Mouse (Mus musculus): ENCODE data around the gene Gpr61. TPM values are rescaled to one million over a fixed set of nuclear protein-coding genes. Genes with fewer than 3 reads are reported as not detected.

Gpr61 gene
- polyA plus RNA-seq, 1 experiment from 2014 or later, result 0.12 TPM

GRCm38 (mm10) chr3:108139113-108139512 is 15.6 kb downstream of the Gpr61 start:
- no peak overlapping the region for H3K9ac ChIP-seq (ENCODE audit: low read length)
- no peak overlapping the region for H3K27ac ChIP-seq (ENCODE audit: low read length)
- H3K27me3 ChIP-seq (ENCODE audit: control insufficient read depth, insufficient read depth, low read length), result no peaks in the 10 kb centered on the region
- no peak overlapping the region for H3K4me3 ChIP-seq (ENCODE audit: low read length)
- H3K4me1 ChIP-seq (ENCODE audit: control insufficient read depth, insufficient read depth, low read length), result peaks cover 13% of the 10 kb centered on the region
- 80% methylated on average over 1 of the region's 1 CpGs for WGBS
- no peak for ATAC-seq (replicated peaks; ENCODE audit: extremely low read depth, insufficient read depth, low FRiP score)
- H3K4me2 ChIP-seq (ENCODE audit: low read depth, low read length), result no peak overlapping the region
- peaks cover 3% of the 10 kb centered on the region; the same call in 1 of the 2 replicates for H3K36me3 ChIP-seq (ENCODE audit: control insufficient read depth, insufficient read depth)
- no peaks in the 10 kb centered on the region for H3K9me3 ChIP-seq (replicated peaks; ENCODE audit: control insufficient read depth, low read length)

- no peak overlapping the region for H3K27ac ChIP-seq (ENCODE audit: low read length)
Observed at GRCm38 (mm10) chr3:108134701-108135100, 20.0 kb downstream of the Gpr61 start.

GRCm38 (mm10) chr3:108132484-108132883 is 22.2 kb downstream of the Gpr61 start:
- Histone ChIP-seq H3K4me2 (ENCODE audit: low read depth, low read length) (no peak overlapping the region), H3K27me3 (ENCODE audit: control insufficient read depth, insufficient read depth, low read length) (no peaks in the 10 kb centered on the region), H3K9ac (ENCODE audit: low read length) (no peak overlapping the region), H3K27ac (ENCODE audit: low read length) (peak overlapping the region; percentile 55), H3K36me3 (ENCODE audit: control insufficient read depth, insufficient read depth) (no peaks in the 10 kb centered on the region), H3K4me1 (ENCODE audit: control insufficient read depth, insufficient read depth, low read length) (peaks cover 43% of the 10 kb centered on the region), H3K4me3 (ENCODE audit: low read length) (no peak overlapping the region), H3K9me3 (replicated peaks; ENCODE audit: control insufficient read depth, low read length) (no peaks in the 10 kb centered on the region)
- no peak for ATAC-seq (replicated peaks; ENCODE audit: extremely low read depth, insufficient read depth, low FRiP score)
- WGBS, result 62% methylated on average over 1 of the region's 1 CpGs

More at GRCm38 (mm10) chr3:108134701-108135100, 20.0 kb downstream of the Gpr61 start:
- Histone ChIP-seq H3K4me1 (ENCODE audit: control insufficient read depth, insufficient read depth, low read length) (peaks cover 36% of the 10 kb centered on the region), H3K4me2 (ENCODE audit: low read depth, low read length) (no peak overlapping the region), H3K36me3 (ENCODE audit: control insufficient read depth, insufficient read depth) (peaks cover under 1% of the 10 kb centered on the region; the same call in 1 of the 2 replicates), H3K9me3 (replicated peaks; ENCODE audit: control insufficient read depth, low read length) (no peaks in the 10 kb centered on the region), H3K4me3 (ENCODE audit: low read length) (no peak overlapping the region), H3K27me3 (ENCODE audit: control insufficient read depth, insufficient read depth, low read length) (no peaks in the 10 kb centered on the region), H3K9ac (ENCODE audit: low read length) (no peak overlapping the region)
- ATAC-seq (replicated peaks; ENCODE audit: extremely low read depth, insufficient read depth, low FRiP score), result no peak; the same call in 1 of the 2 replicates
- WGBS, result 57% methylated on average over 11 of the region's 11 CpGs

DNA sequence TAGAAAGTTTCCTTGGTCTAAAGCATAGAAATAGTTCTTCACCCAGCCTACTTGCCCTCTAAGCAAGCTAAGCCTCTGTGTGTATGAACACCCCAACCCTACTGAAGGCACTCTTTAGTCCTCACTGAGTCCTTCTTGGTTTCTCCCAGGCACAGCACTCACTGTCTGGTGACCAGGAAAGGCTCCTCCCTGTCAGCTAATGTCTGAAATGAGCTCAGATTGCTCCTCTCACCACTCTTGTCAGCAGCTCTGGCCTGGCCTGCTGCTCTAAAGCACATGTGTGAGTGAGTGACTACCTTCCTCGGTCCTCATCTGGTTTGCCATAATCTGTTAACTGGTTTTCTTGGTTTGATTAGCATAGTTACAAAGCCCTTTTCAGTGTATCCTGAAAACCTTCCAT is 22.9 kb downstream of the Gpr61 start:
- Histone ChIP-seq H3K4me2 (ENCODE audit: low read depth, low read length) (no peak overlapping the region), H3K9me3 (replicated peaks; ENCODE audit: control insufficient read depth, low read length) (no peaks in the 10 kb centered on the region), H3K27ac (ENCODE audit: low read length) (peak overlapping the region; percentile 55), H3K27me3 (ENCODE audit: control insufficient read depth, insufficient read depth, low read length) (no peaks in the 10 kb centered on the region), H3K9ac (ENCODE audit: low read length) (no peak overlapping the region), H3K4me1 (ENCODE audit: control insufficient read depth, insufficient read depth, low read length) (peaks cover 43% of the 10 kb centered on the region), H3K36me3 (ENCODE audit: control insufficient read depth, insufficient read depth) (no peaks in the 10 kb centered on the region), H3K4me3 (ENCODE audit: low read length) (no peak overlapping the region)
- ATAC-seq (replicated peaks; ENCODE audit: extremely low read depth, insufficient read depth, low FRiP score), result 0 out of 2 replicates have a peak, but pooled peaks have one; percentile 55
- 28% methylated on average over 1 of the region's 1 CpGs for WGBS

- Histone ChIP-seq H3K36me3 (ENCODE audit: control insufficient read depth, insufficient read depth) (no peaks in the 10 kb centered on the region), H3K4me1 (ENCODE audit: control insufficient read depth, insufficient read depth, low read length) (peaks cover 43% of the 10 kb centered on the region), H3K9me3 (replicated peaks; ENCODE audit: control insufficient read depth, low read length) (no peaks in the 10 kb centered on the region), H3K4me2 (ENCODE audit: low read depth, low read length) (no peak overlapping the region), H3K4me3 (ENCODE audit: low read length) (no peak overlapping the region), H3K27me3 (ENCODE audit: control insufficient read depth, insufficient read depth, low read length) (no peaks in the 10 kb centered on the region), H3K27ac (ENCODE audit: low read length) (no peak overlapping the region), H3K9ac (ENCODE audit: low read length) (no peak overlapping the region)
- WGBS, result 83% methylated on average over 5 of the region's 5 CpGs
- no peak for ATAC-seq (replicated peaks; ENCODE audit: extremely low read depth, insufficient read depth, low FRiP score)
Observed at GRCm38 (mm10) chr3:108131216-108131615, 23.5 kb downstream of the Gpr61 start.

GRCm38 (mm10) chr3:108129804-108130203 is 24.9 kb downstream of the Gpr61 start:
- H3K9ac ChIP-seq (ENCODE audit: low read length), result no peak overlapping the region
- H3K27me3 ChIP-seq (ENCODE audit: control insufficient read depth, insufficient read depth, low read length), result no peaks in the 10 kb centered on the region
- H3K36me3 ChIP-seq (ENCODE audit: control insufficient read depth, insufficient read depth), result no peaks in the 10 kb centered on the region
- no peak for ATAC-seq (replicated peaks; ENCODE audit: extremely low read depth, insufficient read depth, low FRiP score)
- H3K4me1 ChIP-seq (ENCODE audit: control insufficient read depth, insufficient read depth, low read length), result peaks cover 36% of the 10 kb centered on the region
- H3K9me3 ChIP-seq (replicated peaks; ENCODE audit: control insufficient read depth, low read length), result no peaks in the 10 kb centered on the region
- no peak overlapping the region for H3K27ac ChIP-seq (ENCODE audit: low read length)
- 58% methylated on average over 4 of the region's 4 CpGs for WGBS
- H3K4me2 ChIP-seq (ENCODE audit: low read depth, low read length), result no peak overlapping the region
- no peak overlapping the region for H3K4me3 ChIP-seq (ENCODE audit: low read length)

- no peaks in the 10 kb centered on the region for H3K36me3 ChIP-seq (ENCODE audit: control insufficient read depth, insufficient read depth)
- H3K4me1 ChIP-seq (ENCODE audit: control insufficient read depth, insufficient read depth, low read length), result peaks cover 35% of the 10 kb centered on the region
Observed at GRCm38 (mm10) chr3:108129367-108129766, 25.3 kb downstream of the Gpr61 start.

DNA sequence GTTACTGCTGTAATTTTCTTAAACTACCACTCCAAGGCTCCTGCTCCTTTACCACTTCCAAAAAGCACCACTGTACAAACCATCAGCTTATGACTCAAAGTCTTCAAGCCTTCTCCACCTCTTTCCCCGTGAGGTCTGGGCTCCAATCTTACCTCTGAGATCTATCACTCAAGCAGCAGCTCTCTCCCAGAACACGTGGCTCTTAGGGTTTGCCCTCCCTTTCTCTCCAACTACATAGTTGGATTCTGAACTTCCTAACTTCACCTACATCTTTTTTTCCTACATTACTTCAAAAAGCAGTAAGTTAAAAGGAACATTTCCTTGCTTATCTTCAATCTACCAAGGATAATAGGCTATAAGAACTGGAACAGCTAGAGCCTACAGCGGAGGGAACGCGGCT is 26.2 kb downstream of the Gpr61 start:
- no peak for ATAC-seq (replicated peaks; ENCODE audit: extremely low read depth, insufficient read depth, low FRiP score)
- 66% methylated on average over 5 of the region's 5 CpGs for WGBS
- peaks cover 32% of the 10 kb centered on the region for H3K4me1 ChIP-seq (ENCODE audit: control insufficient read depth, insufficient read depth, low read length)

More at GRCm38 (mm10) chr3:108129367-108129766, 25.3 kb downstream of the Gpr61 start:
- Histone ChIP-seq H3K9ac (ENCODE audit: low read length) (no peak overlapping the region), H3K9me3 (replicated peaks; ENCODE audit: control insufficient read depth, low read length) (no peaks in the 10 kb centered on the region), H3K4me3 (ENCODE audit: low read length) (no peak overlapping the region), H3K27ac (ENCODE audit: low read length) (0 out of 2 replicates have a peak overlapping the region, but pooled peaks have one; percentile 14), H3K27me3 (ENCODE audit: control insufficient read depth, insufficient read depth, low read length) (no peaks in the 10 kb centered on the region), H3K4me2 (ENCODE audit: low read depth, low read length) (no peak overlapping the region)
- no peak for ATAC-seq (replicated peaks; ENCODE audit: extremely low read depth, insufficient read depth, low FRiP score)
- 77% methylated on average over 4 of the region's 4 CpGs for WGBS

DNA sequence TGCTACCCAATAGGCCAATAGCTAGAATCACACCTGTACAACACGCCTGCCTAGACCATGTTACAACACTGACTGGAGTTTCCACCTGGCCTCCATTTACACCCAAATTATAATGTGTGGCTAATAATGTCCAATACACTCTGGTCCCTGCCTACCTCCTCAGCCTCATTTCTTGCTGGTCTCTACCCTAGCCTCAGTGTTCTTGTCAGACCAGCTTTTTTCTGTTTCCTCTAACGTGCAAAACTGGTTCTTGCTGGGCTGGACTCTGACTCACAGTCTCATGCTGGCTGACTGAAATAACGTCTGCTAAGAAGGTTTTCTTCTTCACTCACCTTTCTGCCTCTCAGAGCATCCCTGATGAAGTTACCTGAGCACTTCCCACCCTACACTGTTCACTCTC is 28.4 kb downstream of the Gpr61 start:
- Histone ChIP-seq H3K4me1 (ENCODE audit: control insufficient read depth, insufficient read depth, low read length) (peaks cover 15% of the 10 kb centered on the region), H3K4me2 (ENCODE audit: low read depth, low read length) (no peak overlapping the region), H3K9me3 (replicated peaks; ENCODE audit: control insufficient read depth, low read length) (no peaks in the 10 kb centered on the region), H3K36me3 (ENCODE audit: control insufficient read depth, insufficient read depth) (peaks cover 4% of the 10 kb centered on the region), H3K9ac (ENCODE audit: low read length) (no peak overlapping the region), H3K27me3 (ENCODE audit: control insufficient read depth, insufficient read depth, low read length) (no peaks in the 10 kb centered on the region), H3K4me3 (ENCODE audit: low read length) (no peak overlapping the region), H3K27ac (ENCODE audit: low read length) (no peak overlapping the region)
- WGBS, result 88% methylated on average over 3 of the region's 3 CpGs
- ATAC-seq (replicated peaks; ENCODE audit: extremely low read depth, insufficient read depth, low FRiP score), result no peak

More for the DNA sequence above, 26.2 kb downstream of the Gpr61 start:
- Histone ChIP-seq H3K27me3 (ENCODE audit: control insufficient read depth, insufficient read depth, low read length) (no peaks in the 10 kb centered on the region), H3K9ac (ENCODE audit: low read length) (no peak overlapping the region), H3K4me3 (ENCODE audit: low read length) (no peak overlapping the region), H3K9me3 (replicated peaks; ENCODE audit: control insufficient read depth, low read length) (no peaks in the 10 kb centered on the region), H3K36me3 (ENCODE audit: control insufficient read depth, insufficient read depth) (no peaks in the 10 kb centered on the region), H3K4me2 (ENCODE audit: low read depth, low read length) (no peak overlapping the region), H3K27ac (ENCODE audit: low read length) (no peak overlapping the region)
